Mouse (Mus musculus): ENCODE results near the gene Guf1. TPM values are rescaled to one million over a fixed set of nuclear protein-coding genes. Genes with fewer than 3 reads are reported as not detected.

Guf1 gene
- 10 to 100 TPM; 18.7 to 22.0 TPM for total RNA-seq (2021)
- long read RNA-seq, experiment 1, transcript Guf1-202 (17 exons, 3,433 nt) = major isoform, 22 of 40 reads
- long read RNA-seq, experiment 1, partial matches to known transcripts = 5 of 40 reads
- long read RNA-seq, experiment 1, other reads (novel, unspliced or antisense) = 8 of 40 reads
- long read RNA-seq, experiment 2, transcript Guf1-202 (17 exons, 3,433 nt) = major isoform, 5 of 9 reads
- long read RNA-seq, experiment 2, partial matches to known transcripts = 0 of 9 reads
- long read RNA-seq, experiment 2, other reads (novel, unspliced or antisense) = 3 of 9 reads

GRCm38 (mm10) chr5:69556628-69557403 lies at the start of gene Guf1:
Guf1 (plus strand) TSS chr5:69556923.
- DNase-seq = peak; percentile 93 to 95

GRCm38 (mm10) chr5:69507045-69507444 lies 49.7 kb upstream of the Guf1 start:
- no peak for DNase-seq

- DNase-seq = no peak
These were observed 45.1 kb upstream of the Guf1 start for GRCm38 (mm10) chr5:69511631-69512030.

GRCm38 (mm10) chr5:69512203-69512602 lies 44.5 kb upstream of the Guf1 start:
- no peak for DNase-seq

GRCm38 (mm10) chr5:69520661-69521278 lies 36.0 kb upstream of the Guf1 start:
- peak; percentile 30 to 60 for DNase-seq

- no peak for DNase-seq
These were observed 34.7 kb upstream of the Guf1 start for GRCm38 (mm10) chr5:69522064-69522463.

GRCm38 (mm10) chr5:69523944-69524343 lies 32.8 kb upstream of the Guf1 start:
- DNase-seq = no peak

- DNase-seq = no peak
These were observed 15.0 kb upstream of the Guf1 start for GRCm38 (mm10) chr5:69541680-69542079.

GRCm38 (mm10) chr5:69542489-69542888 lies 14.2 kb upstream of the Guf1 start, which contains the start of gene Yipf7:
Yipf7 (minus strand) TSS chr5:69542648.
- no peak for DNase-seq

GRCm38 (mm10) chr5:69557404-69557935 lies 747 bp downstream of the Guf1 start:
- peak in 1 of 2 experiments; percentile 6 for DNase-seq

- peak; percentile 85 to 90 for DNase-seq
These were observed 35.1 kb downstream of the Guf1 start, which contains the start of gene Gnpda2 for GRCm38 (mm10) chr5:69591640-69592461. Gnpda2 (minus strand) TSS chr5:69592340.

GRCm38 (mm10) chr5:69601027-69601426 lies 44.3 kb downstream of the Guf1 start:
- DNase-seq = no peak

- no peak for DNase-seq
These were observed 56.6 kb downstream of the Guf1 start for GRCm38 (mm10) chr5:69613209-69613796.

GRCm38 (mm10) chr5:69620899-69621298 lies 64.2 kb downstream of the Guf1 start:
- no peak for DNase-seq

Other genes starting within 250 kb of the Guf1 start
- gene Kctd8, start 215.2 kb upstream of the Guf1 start, total RNA-seq (2021) = under 1 TPM; 0.17 to 0.20 TPM
- not detected for gene Yipf7, start 14.3 kb upstream of the Guf1 start, total RNA-seq (2021)
- 10 to 100 TPM; 15.3 to 25.2 TPM for gene Gnpda2, start 35.4 kb downstream of the Guf1 start, total RNA-seq (2021)

All from adrenal gland, postnatal 36 days (tissue).